Mouse (Mus musculus) thymus, adult 18-20 months (tissue): ENCODE measurements around the gene Mlf2.

Source experiments
- DNase-seq, 2 experiments: peaks; one replicate each; pipeline ENCODE4 v3.0.0; 2022; ENCODE audit warnings: mixed read lengths in 2 of 2

Mlf2 gene

DNA sequence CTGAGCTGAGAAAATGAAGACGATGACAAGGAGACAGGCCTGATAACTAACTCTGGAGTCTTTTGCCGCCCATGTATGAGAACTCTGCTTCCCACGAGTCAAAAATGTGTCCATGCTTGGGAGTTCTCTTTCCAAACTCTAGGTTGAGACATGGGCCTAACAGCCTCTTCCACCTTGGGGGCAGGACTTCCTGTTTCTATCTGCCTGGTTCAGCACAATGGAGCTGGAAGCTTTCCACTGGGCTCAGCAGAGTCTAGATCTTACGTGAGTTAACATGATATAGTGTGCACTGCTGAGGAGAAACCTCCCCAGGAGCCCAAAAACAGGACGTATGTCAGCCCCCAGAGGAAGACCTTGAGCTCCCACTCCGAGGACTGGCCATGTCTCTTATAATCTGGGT, 18.0 kb upstream of the Mlf2 start:
- no peak for DNase-seq

DNA sequence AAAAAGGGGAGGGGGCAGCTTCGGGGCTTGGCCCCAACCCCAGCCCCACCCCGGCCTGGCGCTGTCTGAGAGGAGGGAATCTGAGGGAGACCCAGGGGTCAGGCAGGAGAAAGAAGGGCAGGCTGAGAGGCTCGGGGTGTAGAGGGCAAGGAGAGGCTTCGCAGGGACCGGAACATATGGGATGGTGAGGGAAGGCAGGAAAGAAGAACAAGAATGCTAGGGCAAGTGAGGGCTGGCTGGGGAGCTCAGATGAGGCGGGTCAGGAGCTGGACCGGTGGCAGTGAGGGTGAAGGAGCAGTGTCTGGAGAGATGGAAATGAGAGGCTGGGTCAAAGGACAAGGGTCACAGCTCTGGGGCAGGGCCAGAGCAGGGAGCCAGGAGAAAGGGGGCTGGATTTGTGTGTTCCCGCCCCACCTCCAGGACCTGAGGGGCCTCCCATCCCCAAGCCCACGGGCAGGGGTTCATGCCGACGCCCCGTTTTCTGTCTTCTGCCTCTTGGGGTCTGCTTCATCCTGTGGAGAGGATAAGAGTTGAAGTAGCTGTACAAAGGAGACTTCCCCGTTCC, 17.4 kb upstream of the Mlf2 start:
- DNase-seq = no peak

DNA sequence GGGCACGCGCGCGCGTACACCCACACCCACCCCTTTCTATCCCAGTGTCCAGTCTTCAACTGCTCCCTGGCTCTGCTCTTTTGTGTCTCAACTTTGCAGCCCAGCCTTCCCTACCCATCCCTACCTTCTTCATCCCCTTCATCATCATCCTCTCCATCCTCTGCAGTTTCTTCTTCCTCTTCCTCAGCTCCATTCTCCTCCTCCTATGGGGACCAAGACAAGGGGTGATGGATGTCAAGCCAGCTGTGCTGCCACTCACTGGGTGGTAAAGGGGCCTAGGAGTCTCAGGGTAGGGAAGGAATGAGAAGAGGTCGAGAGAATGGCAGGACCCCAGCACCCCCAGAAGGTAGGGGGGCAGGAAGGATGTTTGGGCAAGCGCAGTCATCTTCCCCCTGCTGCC, 16.7 kb upstream of the Mlf2 start:
- no peak for DNase-seq

DNA sequence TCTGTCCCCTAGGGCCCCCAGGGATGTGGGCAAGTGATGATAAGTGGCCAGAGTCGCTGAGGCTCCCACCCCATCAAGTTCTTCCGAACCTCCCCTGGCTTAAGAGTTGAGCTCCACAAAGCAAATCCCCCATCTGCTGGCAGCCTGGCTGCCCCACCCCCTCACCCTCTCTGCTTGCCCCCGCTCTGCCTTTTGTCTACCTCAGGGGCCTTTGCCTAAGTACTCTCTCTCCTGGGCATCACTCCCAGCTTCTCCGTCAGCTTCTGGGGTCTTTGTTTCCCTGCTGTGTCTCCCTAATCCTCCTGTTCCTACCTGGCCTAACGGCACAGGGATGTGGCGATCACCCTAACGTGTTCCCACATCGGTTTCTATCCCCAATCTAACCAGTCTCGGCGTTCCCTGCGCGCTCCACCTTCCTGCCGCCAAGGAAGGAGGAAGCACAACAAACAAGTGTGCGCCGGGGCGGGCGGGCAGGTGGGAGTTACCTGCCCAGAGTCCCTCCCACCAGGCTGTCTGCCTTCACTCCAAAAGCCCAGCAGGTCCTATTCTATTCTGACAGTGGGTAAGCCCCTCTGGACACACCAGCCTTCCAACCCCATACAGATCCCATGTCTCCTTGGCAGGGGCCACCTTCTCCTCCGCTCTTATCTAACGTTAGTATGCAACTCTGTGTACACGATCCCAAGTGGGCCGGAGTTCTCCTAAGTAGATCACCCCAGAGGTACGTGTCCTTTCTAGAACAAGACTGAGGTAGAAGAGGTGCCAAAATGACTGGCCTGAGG, 15.8 kb upstream of the Mlf2 start:
- no peak for DNase-seq

DNA sequence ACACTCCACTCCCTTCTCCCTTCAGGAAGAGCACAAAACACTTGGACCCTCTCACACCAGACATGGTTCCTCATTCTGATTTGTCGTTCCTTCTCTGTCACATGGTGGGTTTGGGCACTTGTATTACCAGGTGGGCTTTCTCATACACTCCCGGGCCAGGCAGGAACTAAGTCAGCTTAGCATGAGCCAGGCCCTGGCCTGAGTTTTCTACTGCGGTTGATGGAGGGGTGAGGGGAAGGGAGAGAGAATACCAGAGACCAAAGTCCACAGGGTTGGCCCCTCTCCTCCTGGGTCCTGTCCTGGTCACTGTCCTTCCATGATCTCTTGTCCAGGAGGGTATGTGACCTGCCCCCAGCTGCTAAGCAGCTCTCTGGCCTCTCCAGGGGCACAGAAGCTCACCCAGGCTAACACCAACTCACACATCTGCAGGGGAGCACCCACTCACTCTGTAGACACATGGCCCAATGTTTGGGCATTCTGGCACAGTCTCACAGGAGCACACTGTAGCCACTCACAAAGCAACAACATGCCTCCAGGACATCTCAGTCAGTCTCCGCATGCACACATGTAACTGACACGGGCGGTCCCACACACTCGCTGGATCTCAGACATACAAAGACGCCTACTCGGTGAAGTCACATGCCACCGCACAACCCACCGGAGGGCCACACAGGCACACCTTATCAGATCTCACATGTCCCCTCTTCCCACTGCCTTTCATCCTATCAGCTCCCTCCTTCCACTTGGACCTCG, 15.1 kb upstream of the Mlf2 start:
- no peak for DNase-seq

DNA sequence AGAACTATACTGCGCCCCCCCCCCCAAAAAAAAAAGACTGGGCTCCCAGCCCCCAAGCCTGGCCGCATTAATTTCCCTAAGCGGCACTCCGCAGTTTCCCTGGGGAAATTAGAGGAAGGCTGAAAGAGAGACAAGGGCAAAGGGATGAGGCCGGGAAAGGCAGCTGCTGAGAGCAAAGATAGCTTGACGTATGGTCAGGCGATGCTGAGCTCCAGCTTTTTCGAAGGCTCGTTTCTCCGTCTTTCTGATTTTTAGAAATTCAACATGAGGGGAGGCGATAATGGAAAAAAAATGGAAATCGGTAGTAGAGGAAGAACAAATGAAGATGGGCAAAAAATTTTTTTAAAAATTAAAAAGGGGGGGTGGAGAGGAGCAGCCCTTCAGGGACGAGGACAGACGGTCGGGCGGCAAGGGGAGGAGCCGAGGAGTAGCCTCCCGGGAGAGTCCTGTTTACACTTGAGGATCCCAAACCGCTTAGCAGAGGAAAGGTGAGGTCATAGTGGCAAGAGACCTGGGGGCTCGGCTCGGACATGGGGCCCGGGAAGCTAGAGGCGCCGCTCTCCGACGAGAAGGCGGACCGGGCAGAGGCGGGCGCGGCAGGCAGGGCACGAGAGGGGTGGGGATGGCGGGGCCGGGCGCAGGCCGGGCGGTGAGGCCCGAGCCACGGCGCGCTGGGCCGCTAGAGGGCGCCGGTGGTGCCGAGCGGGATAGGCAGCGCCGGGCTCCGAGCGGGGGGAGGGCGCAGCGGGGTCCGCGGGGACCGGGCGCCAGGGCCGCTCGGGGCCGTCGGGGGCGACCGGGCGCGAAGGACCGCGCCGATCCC, 14.3 kb upstream of the Mlf2 start:
- DNase-seq = peak; percentile 76

DNA sequence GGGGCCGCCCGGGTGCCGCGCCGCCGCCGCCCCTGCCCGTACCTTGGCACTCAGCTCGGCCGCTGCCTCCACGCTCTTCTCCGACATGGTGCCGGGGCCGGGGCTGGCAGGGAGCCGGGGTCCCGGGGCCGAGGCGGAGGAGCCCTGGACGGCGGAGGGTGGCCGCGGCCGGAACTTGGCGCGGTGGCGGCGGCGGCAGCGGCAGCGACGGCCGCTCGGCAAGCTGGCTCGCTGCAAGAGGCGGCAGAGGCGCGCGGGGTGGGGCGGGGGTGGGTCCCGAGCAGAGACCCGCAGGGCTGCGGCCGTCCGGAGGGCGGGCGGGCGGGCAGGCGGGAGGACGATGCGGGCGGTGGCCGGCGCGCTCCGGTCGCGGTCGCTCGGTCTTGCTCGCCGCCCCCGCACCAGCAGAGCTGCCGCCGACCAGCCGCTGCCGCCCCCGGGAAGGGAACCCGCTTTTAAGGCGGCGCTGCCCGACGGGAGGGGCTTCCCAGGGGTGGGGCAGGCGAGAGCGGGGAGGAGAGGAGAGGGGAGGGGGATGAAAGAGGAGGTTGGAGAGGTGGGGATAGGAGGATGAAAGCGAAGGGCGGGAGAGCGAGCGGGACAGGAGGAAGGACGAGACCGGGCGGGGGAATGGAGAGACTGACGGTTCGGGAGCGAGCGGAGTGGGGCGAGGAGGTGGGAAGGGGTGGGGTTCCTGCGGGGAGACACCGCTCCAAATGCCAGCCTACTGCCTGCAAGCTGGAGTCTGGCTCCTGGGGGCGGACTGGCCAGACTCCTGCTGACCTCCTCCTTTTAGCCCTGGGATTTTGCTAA, 13.5 kb upstream of the Mlf2 start:
- peak; percentile 74 to 78 for DNase-seq

DNA sequence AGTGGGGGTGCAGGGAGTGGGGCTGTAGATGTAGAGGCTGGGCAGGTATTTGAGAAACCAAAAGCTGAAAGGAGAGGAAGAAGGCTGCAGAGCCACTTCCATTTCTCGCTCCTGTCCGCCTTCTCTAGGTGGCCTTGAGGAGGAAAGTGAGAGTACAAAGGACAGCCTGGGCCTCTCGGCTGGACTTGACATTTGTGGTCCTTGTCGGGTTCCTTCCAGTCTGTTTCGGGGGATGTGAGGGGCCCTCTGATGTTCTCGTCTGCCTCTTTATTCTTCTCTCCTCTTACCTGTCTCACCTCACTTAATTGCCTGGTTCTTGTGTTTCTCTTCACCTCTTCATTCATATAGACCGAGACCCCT, 12.9 kb upstream of the Mlf2 start:
- no peak for DNase-seq

DNA sequence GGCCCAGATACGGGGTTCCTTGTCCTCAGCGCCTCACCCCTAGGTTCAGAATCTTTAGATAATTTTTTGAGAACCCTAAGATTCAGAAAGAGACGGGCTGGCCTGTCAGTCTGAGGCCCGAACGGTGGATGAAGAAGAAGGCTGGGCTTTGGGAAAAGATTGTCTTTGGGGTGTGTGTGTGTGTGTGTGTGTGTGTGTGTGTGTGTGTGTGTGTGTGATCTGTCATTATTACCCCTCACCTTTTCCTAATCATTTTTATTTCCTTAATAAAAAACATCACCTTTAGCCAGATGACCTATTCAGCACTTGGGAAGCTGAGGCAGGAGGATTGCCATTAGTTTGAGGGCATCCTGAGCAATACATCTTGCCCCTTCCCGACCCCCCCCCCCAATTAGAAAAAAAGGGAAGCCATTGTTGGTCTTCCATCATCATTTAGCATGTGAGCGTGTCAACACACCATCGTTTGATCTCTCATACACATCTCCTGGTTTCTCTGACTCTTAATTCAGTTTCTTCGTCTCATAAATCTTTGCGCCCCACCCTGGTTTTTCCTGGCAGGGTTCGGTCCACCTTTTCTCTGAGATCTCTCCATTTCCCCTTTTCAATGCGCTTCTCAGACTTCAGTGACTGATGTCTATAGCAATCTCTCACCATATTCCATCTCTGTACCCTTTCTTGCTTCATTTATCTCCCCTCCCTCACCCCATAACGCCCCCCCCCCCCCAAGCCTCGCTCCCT, 12.1 kb upstream of the Mlf2 start:
- DNase-seq = no peak

DNA sequence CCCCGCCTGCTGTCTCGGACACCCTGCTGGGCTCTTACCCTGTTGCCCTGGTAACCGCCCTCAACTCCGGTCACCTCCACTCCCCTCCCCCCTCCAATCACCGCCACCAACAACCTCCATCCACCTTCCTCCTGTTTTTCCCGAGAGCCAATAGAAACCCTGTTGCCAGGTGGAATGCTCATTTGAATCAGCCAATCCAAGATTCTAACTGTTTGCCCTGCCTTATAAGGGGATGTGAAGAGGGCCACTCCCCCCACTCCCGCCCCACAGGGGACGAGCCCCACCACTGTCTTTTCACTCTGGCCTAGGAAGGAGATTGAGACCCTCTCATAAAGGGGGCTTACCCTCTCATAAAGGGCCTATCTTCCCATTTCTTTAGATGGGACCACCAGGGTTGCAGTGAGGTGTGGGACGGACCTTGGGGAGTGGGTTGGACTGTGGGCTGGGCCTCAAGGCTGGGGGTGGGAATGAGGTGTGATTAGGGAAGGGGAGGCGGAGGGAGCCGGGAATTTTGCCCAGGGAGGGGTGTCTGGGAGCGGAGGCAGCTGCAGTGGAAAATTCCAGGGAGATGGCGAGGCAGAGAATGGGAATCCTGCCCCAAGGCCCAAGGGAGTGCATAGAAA, 11.4 kb upstream of the Mlf2 start, which contains the start of gene Ptms:
Gene Ptms (minus strand): TSS at position 409 of the 623 bp plus-strand sequence.
- peak; percentile 53 to 74 for DNase-seq

DNA sequence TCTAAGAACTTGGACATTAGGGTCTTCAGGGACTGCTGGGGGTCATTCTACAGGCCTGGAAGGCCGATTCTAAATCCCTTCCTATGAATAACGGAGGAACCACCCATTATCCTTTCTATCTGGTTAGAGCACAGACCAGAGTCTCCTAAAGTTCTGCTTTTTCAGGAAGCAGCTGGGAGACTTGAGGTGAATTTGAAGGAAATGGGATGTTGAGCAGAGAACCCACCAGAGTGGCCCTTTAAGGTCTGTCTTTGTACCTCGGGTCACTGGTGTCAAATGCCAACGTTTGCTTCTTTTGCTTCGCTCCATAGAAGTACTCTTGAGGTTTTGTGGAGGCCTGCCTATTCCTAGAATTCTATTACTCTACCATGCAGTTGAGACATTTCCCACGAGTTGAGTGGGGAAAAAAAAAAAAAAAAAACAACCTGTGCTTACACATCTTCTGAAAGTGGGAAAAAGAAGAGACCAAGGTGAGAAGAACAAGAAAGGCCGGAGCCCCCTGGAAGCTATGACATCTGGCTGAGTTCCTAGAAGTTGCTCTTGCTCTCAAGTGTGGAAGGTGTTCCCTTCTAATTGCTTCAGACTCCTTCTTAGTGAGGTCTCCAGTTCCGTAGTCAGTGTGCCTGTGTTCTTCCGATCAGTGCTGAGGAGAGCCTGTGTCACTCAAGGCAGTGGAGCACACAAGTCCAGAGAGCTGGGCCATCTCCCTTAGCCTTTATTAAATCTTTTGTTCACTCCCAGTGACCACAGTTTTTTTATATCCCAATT, 10.7 kb upstream of the Mlf2 start:
- no peak for DNase-seq

DNA sequence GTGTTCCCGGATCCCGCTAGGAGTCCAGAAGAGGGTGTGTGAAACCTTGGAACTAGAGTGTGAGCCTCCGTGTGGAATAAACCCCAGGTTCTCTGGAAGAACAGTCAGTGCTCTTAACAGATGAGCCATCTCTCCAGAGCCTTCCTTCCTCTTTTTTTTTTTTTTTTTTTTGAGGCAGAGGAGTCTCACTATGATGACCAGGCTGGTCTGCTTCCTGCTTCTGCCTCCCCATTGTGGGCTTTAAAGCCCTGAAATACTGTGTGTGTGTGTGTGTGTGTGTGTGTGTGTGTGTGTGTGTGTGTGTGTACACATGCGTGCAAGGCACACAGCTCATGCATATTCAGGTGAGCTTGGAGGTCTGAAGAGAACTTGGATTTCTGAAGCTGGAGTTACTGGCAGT, 9.6 kb upstream of the Mlf2 start:
- DNase-seq = no peak

DNA sequence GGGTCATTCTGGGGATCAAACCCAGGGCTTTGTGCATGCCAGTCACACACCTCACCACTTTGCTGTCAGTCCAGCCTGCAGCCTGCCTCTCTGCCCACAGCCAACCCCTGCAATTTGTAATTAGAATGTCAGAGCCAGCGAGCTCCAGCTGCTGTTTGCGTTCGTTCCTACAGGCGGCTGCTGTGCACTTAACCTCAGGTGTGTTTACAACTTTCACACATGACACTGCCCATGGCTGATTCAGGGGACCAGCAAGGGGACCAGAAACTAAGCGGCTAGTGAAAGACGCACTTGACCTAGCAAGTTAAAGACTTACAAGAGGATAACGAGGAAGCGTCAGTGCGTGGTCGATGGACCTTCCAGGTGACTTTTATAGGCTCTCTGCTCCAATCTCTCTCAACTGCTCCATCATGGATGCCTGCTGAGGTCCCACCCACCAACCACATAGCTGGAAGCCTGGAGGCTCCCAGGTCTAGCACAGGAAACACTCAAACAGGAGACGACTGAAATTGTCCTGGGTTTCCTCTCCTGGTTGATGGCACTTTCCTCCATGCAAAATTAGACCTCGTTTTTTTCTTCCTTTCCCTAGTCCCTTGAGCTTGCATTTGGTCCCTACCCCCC, 5.9 kb upstream of the Mlf2 start:
- DNase-seq = no peak

DNA sequence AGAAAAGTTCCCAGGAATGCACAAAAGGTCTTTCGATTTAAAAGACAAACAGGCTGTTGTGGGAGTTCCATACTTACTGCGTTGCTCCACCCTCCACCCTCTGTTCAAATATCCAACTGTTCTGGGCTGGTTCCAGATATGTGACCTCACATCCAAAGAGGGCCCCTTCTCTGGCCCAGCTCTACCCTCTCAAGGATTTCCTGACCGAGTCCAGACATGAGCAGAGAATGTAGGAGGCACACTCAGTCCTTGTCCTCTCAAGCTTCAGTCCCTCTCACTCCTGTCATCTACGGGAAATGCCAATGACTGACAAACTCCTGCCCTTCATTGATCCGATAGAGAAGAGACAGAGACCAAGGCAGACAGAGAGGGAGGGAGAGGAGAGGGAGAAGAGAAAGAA, 5.2 kb upstream of the Mlf2 start:
- DNase-seq = no peak

DNA sequence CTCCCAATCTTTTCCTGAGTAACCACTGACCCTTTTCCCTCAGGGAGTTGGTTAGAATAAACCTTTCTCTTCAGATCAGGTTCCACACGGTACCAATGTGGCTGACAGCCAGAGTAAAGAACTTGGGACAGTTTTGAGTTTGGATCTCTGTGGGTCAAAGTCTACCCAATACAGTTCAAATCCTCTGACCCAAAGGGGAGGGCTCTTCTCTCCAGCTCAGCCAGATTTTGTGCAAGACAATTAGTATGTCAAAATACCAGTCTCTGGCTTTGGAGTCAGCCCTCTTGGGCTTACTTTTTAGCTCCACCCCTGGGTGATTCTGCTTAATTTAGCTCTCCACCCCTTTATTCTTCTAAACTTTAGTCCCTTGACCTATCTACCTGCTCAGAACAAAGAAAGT, 955 bp upstream of the Mlf2 start:
- DNase-seq = no peak

DNA sequence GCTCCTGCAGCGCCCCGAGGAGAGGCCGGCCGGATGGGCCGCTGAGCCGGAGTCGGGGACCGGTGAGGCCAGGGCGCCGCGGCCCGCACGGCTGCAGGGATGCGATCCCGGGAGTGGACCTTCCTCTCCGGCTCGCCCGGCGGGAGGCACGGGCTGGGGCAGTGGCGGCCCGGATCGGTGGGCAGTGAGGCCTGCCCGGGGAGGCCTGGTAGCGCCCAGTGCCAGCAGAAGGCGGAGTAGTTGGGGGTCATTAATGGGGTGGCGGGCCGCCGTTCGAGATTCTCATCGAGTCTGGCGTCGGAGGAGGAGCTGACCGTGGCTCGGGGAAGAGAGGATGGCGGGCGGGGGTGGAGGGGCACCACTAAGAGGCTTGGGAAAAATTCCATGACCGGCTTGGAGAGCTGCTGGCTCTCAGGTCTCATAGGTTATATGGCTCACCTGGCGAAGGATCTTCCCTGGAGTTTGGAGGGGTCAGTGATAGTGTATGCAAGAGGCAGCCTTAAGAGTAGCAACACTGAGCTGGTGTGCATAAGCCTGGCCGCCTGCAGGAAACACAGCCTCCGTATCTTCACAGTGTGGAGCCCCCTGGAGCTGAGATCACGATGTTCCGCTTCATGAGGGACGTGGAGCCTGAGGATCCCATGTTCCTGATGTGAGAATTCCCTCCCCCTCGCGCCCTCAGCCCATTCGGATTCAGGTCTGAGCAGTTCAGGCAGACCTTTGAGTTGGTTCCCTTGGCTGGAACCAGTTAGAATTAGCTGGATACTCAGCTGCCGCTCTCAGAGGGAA, 533 bp downstream of the Mlf2 start:
- peak; percentile 43 to 63 for DNase-seq

DNA sequence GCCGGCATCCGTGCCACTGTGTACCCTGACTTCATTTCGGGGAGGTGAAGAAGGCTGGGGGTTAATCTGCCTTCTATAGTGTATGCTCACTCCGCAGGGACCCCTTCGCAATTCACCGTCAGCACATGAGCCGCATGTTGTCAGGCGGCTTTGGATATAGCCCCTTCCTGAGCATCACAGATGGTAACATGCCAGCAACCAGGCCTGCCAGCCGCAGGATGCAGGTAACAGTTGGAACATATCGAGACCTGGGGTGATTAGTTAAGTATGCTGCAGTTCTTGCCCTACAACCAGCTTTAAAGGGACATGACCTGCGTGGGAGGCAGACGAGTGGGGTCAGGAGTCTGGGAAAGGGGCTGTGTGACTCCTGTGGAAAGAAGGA, 1.1 kb downstream of the Mlf2 start:
- no peak for DNase-seq

DNA sequence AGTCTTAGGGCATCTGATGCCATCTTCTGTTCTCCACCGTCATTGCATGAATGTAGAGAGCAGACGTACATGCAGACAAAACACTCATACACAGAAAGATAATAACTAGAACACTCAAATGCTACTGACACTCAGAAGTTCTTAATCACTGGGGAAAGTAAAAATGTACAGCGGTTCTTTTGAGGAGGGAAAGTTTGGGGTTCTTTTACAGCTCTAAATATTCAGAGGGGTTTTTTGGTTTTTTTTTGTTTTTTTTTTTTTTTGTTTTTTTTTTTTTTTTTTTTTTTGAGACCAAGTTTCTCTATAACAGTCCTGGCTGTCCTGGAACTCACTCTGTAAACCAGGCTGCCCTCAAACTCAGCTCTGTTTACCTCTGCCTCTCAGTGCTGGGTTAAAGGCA, 1.9 kb downstream of the Mlf2 start:
- no peak for DNase-seq

DNA sequence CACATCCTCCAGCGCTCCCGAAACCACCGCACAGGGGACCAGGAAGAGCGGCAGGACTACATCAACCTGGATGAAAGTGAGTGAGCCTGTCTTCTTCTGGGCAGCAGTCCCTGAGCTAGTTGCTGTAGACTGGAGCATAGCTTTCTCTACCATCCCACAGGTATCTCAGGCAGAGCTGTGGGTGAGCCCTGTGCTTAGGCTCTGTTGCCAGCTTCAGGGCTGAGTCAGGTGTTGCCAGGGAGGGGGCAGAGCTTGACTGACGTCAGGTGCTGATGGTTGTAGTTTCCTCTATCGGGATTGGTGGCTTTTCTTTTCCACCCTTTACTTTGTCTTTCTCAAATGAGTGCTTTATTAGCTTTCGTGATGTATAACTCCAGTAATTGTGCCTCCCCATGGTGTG, 3.5 kb downstream of the Mlf2 start:
- no peak for DNase-seq
